Mouse (Mus musculus): Measurements from ENCODE around the gene CN725425.
A peak's percentile ranks its signal among the peaks of the same experiment; 100 is the strongest.

Gene CN725425

GRCm38 (mm10) chr15:91206518-91206917, 7.2 kb downstream of the CN725425 start:
- no peak for DNase-seq (ENCODE audit: low spot score)

- no peak for DNase-seq (ENCODE audit: low spot score)
Observed at GRCm38 (mm10) chr15:91237294-91237693, 38.0 kb downstream of the CN725425 start.

GRCm38 (mm10) chr15:91240683-91241335, 41.5 kb downstream of the CN725425 start:
- DNase-seq (ENCODE audit: low spot score) = no peak

- DNase-seq (ENCODE audit: low spot score) = no peak
Observed at GRCm38 (mm10) chr15:91250815-91251214, 51.5 kb downstream of the CN725425 start.

- no peak for DNase-seq (ENCODE audit: low spot score)
Observed at GRCm38 (mm10) chr15:91251544-91252408, 52.5 kb downstream of the CN725425 start.

- peak; percentile 15 for DNase-seq (ENCODE audit: low spot score)
Observed at GRCm38 (mm10) chr15:91252956-91253355, 53.7 kb downstream of the CN725425 start.

GRCm38 (mm10) chr15:91255308-91255707, 56.0 kb downstream of the CN725425 start:
- DNase-seq (ENCODE audit: low spot score) = no peak

- peak; percentile 9 for DNase-seq (ENCODE audit: low spot score)
Observed at GRCm38 (mm10) chr15:91257140-91257539, 57.8 kb downstream of the CN725425 start.

GRCm38 (mm10) chr15:91260578-91260977, 61.3 kb downstream of the CN725425 start:
- DNase-seq (ENCODE audit: low spot score) = no peak

- no peak for DNase-seq (ENCODE audit: low spot score)
Observed at GRCm38 (mm10) chr15:91263926-91264325, 64.6 kb downstream of the CN725425 start.

GRCm38 (mm10) chr15:91268532-91268931, 69.2 kb downstream of the CN725425 start:
- no peak for DNase-seq (ENCODE audit: low spot score)

GRCm38 (mm10) chr15:91275961-91276360, 76.7 kb downstream of the CN725425 start:
- no peak for DNase-seq (ENCODE audit: low spot score)

- DNase-seq (ENCODE audit: low spot score) = no peak
Observed at GRCm38 (mm10) chr15:91279571-91279970, 80.3 kb downstream of the CN725425 start.

- no peak for DNase-seq (ENCODE audit: low spot score)
Observed at GRCm38 (mm10) chr15:91281521-91281920, 82.2 kb downstream of the CN725425 start.

- DNase-seq (ENCODE audit: low spot score) = no peak
Observed at GRCm38 (mm10) chr15:91282822-91283221, 83.5 kb downstream of the CN725425 start.

GRCm38 (mm10) chr15:91283418-91283817, 84.1 kb downstream of the CN725425 start:
- DNase-seq (ENCODE audit: low spot score) = no peak

- DNase-seq (ENCODE audit: low spot score) = no peak
Observed at GRCm38 (mm10) chr15:91299319-91299835, 100.1 kb downstream of the CN725425 start.

- peak; percentile 93 for DNase-seq (ENCODE audit: low spot score)
Observed at GRCm38 (mm10) chr15:91301366-91301765, 102.1 kb downstream of the CN725425 start.

GRCm38 (mm10) chr15:91304296-91304852, 105.1 kb downstream of the CN725425 start:
- peak; percentile 86 for DNase-seq (ENCODE audit: low spot score)

Measured in embryo, embryonic 10.5 days (tissue).